In genomic region chr16:45192613-45193012, GRCm38 (mm10) we compare ENCODE assay signal across 7 mouse cellular contexts. TPM values are rescaled to one million over a fixed set of nuclear protein-coding genes. Genes with fewer than 3 reads are reported as not detected.
DNase-seq lines count a peak whose midpoint lies in the region; ATAC-seq lines count a peak whose summit lies in the region.

No protein-coding gene starts in this region.

- intact Hi-C loops in left cerebral cortex, postnatal 25 days (cut with DNase I) = loop anchor here (5.0 kb wide), 1 partner anchor 485 kb away; no protein-coding TSS in a partner anchor

- 0 out of 2 replicates have a peak, but pooled peaks cover 4% of the 10 kb centered on the region for H3K36me3 ChIP-seq in midbrain, embryonic 16.5 days (ENCODE audit: control insufficient read depth, insufficient read depth, low read length)

- no peak overlapping the region for H3K27ac ChIP-seq in midbrain, embryonic 16.5 days (ENCODE audit: low read length)

- H3K27me3 ChIP-seq in midbrain, embryonic 16.5 days (ENCODE audit: control insufficient read depth, insufficient read depth, low read depth, low read length) = no peaks in the 10 kb centered on the region

- H3K9me3 ChIP-seq in midbrain, embryonic 16.5 days (replicated peaks; ENCODE audit: control insufficient read depth, low read length, poor library complexity, severe bottlenecking) = no peaks in the 10 kb centered on the region

- no peak overlapping the region for H3K9ac ChIP-seq in midbrain, embryonic 16.5 days (ENCODE audit: low read depth, low read length)

- no peak overlapping the region for H3K4me3 ChIP-seq in midbrain, embryonic 16.5 days (ENCODE audit: low read depth, low read length)

- WGBS in midbrain, embryonic 16.5 days = 0% methylated on average over 1 of the region's 1 CpGs

- H3K4me1 ChIP-seq in midbrain, embryonic 16.5 days (ENCODE audit: control insufficient read depth, insufficient read depth, low read length) = no peaks in the 10 kb centered on the region

- ATAC-seq in activated CD4-positive, CD25-positive, alpha-beta regulatory T cell, adult 4 months = peak; percentile 63
- ATAC-seq in inflammation-experienced regulatory T-cells, adult 6 months = peak; percentile 76
- ATAC-seq in midbrain, embryonic 16.5 days = peak; percentile 40

- DNase-seq in cerebellum, adult 9-11 months = peak; percentile 64
- peak; percentile 29 to 73 for DNase-seq in frontal cortex, postnatal 14 days (ENCODE audit: low spot score in 2 of 2)
- DNase-seq in left cerebral cortex, postnatal 25 days (ENCODE audit: low spot score in 2 of 2) = peak; percentile 75 to 82
- DNase-seq in spleen, postnatal 10 days (ENCODE audit: low spot score in 2 of 2) = peak; percentile 40 to 81

- H3K4me2 ChIP-seq in midbrain, embryonic 16.5 days (ENCODE audit: low read length) = no peak overlapping the region

RNA-seq across cellular contexts. Expression of gene Btla, which starts 31.5 kb away (rescaled TPM):
- 10 to 100 TPM; 49.7 to 64.9 TPM for polyA plus RNA-seq in activated CD4-positive, CD25-positive, alpha-beta regulatory T cell, adult 4 months (2017; shearing (Covaris generic))
- polyA plus RNA-seq in inflammation-experienced regulatory T-cells, adult 6 months (2017; shearing (Covaris generic)) = 10 to 100 TPM; 56.8 to 63.2 (median 60.4) TPM
- under 1 TPM; 0.23 to 0.32 TPM for total RNA-seq in left cerebral cortex, postnatal 25 days (2021)
- 0.10 TPM in 2 replicates for polyA plus RNA-seq in midbrain, embryonic 16.5 days (2015; fragmentation: Nextera tagmentation; extraction: Ambion mirVana)

RNA-seq across cellular contexts. Expression of gene Atg3, which starts 34.0 kb away (rescaled TPM):
- polyA plus RNA-seq in activated CD4-positive, CD25-positive, alpha-beta regulatory T cell, adult 4 months (2017; shearing (Covaris generic)) = 10 to 100 TPM; 16.8 to 21.4 TPM
- 10 to 100 TPM; 12.3 to 20.2 (median 14.4) TPM for polyA plus RNA-seq in inflammation-experienced regulatory T-cells, adult 6 months (2017; shearing (Covaris generic))
- 10 to 100 TPM; 42.8 to 46.1 TPM for total RNA-seq in left cerebral cortex, postnatal 25 days (2021)
- polyA plus RNA-seq in midbrain, embryonic 16.5 days (2015; fragmentation: Nextera tagmentation; extraction: Ambion mirVana) = 47.5 and 47.9 TPM in 2 replicates

RNA-seq across cellular contexts. Expression of gene Slc35a5, which starts 34.1 kb away (rescaled TPM):
- polyA plus RNA-seq in activated CD4-positive, CD25-positive, alpha-beta regulatory T cell, adult 4 months (2017; shearing (Covaris generic)) = 10 to 100 TPM; 23.5 to 36.9 TPM
- polyA plus RNA-seq in inflammation-experienced regulatory T-cells, adult 6 months (2017; shearing (Covaris generic)) = 10 to 100 TPM; 27.9 to 45.7 (median 36.3) TPM
- total RNA-seq in left cerebral cortex, postnatal 25 days (2021) = 10 to 100 TPM; 45.0 to 50.4 TPM
- polyA plus RNA-seq in midbrain, embryonic 16.5 days (2015; fragmentation: Nextera tagmentation; extraction: Ambion mirVana) = 34.5 and 38.3 TPM in 2 replicates

Comparison
In these comparisons a context has a peak if more than half of its experiments do, and no peak if none do; other contexts are left out.
1. RNA of gene Btla, which starts 31.5 kb away (polyA plus RNA-seq): 49.7 to 64.9 TPM in activated CD4-positive, CD25-positive, alpha-beta regulatory T cell, adult 4 months and 56.8 to 63.2 TPM in inflammation-experienced regulatory T-cells, adult 6 months; 0.10 TPM in midbrain, embryonic 16.5 days; every median in the first group is over 10 times any median in the second.
2. Peak in every context shown above with its lines, with median percentiles within 50 percentile points of each other: ATAC-seq and DNase-seq.